Mouse (Mus musculus): ENCODE measurements around the gene St3gal3. TPM values are rescaled to one million over a fixed set of nuclear protein-coding genes. Genes with fewer than 3 reads are reported as not detected.

Gene St3gal3
- polyA plus RNA-seq, 1 experiment from 2014 or later: 4.5 TPM

- 76% methylated on average over 7 of the region's 7 CpGs for WGBS
- no peak for ATAC-seq (replicated peaks; ENCODE audit: low FRiP score)
Observed at GRCm38 (mm10) chr4:117992872-117993271, 141.8 kb downstream of the St3gal3 start.

DNA sequence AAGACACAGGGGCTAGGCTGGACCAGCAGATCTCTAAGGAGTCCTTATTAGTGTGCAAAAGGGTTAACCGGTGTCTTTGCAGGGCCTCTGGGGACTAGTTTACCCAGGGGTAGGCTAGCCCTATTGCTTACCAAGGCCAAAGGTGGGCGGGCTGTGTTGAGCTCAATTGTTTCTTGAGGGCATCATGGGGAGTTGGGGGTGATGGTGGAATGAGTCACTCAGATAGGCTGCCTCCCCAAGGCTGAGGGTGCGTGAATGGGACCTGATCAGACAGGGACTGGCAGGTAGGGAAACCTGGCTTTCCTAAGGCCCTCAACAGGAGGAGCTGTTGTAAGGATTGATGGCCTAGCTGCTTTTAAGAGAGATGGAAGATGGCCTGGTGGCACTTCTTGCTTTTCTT lies 142.7 kb downstream of the St3gal3 start:
- ATAC-seq (replicated peaks; ENCODE audit: low FRiP score) (no peak), DNase-seq (ENCODE audit: low spot score) (no peak)
- Histone ChIP-seq H3K4me3 (ENCODE audit: low read depth, low read length) (no peak overlapping the region), H3K4me1 (replicated peaks; ENCODE audit: control insufficient read depth, insufficient read depth, low read length) (no peaks in the 10 kb centered on the region; the same call in 1 of the 2 replicates), H3K36me3 (ENCODE audit: control insufficient read depth, insufficient read depth, low read length) (no peaks in the 10 kb centered on the region), H3K4me2 (no peak overlapping the region), H3K27ac (ENCODE audit: low read depth, low read length) (no peak overlapping the region), H3K9ac (ENCODE audit: low read depth, low read length) (no peak overlapping the region), H3K27me3 (replicated peaks; ENCODE audit: control insufficient read depth, insufficient read depth, low read length) (no peaks in the 10 kb centered on the region), H3K9me3 (ENCODE audit: control insufficient read depth, low read length) (no peaks in the 10 kb centered on the region)
- 77% methylated on average over 3 of the region's 3 CpGs for WGBS

More at GRCm38 (mm10) chr4:117992872-117993271, 141.8 kb downstream of the St3gal3 start:
- no peak overlapping the region for H3K4me2 ChIP-seq
- H3K9ac ChIP-seq (ENCODE audit: low read depth, low read length): no peak overlapping the region
- no peaks in the 10 kb centered on the region for H3K36me3 ChIP-seq (ENCODE audit: control insufficient read depth, insufficient read depth, low read length)
- peaks cover 3% of the 10 kb centered on the region; the same call in 1 of the 2 replicates for H3K27me3 ChIP-seq (replicated peaks; ENCODE audit: control insufficient read depth, insufficient read depth, low read length)
- H3K4me3 ChIP-seq (ENCODE audit: low read depth, low read length): no peak overlapping the region
- peaks cover 6% of the 10 kb centered on the region for H3K4me1 ChIP-seq (replicated peaks; ENCODE audit: control insufficient read depth, insufficient read depth, low read length)
- DNase-seq (ENCODE audit: low spot score): no peak
- H3K27ac ChIP-seq (ENCODE audit: low read depth, low read length): no peak overlapping the region
- no peaks in the 10 kb centered on the region for H3K9me3 ChIP-seq (ENCODE audit: control insufficient read depth, low read length)

GRCm38 (mm10) chr4:117991055-117991627 lies 143.6 kb downstream of the St3gal3 start:
- Histone ChIP-seq H3K4me1 (replicated peaks; ENCODE audit: control insufficient read depth, insufficient read depth, low read length) (0 out of 2 replicates have a peak, but pooled peaks cover 4% of the 10 kb centered on the region), H3K4me2 (no peak overlapping the region), H3K27ac (ENCODE audit: low read depth, low read length) (no peak overlapping the region), H3K27me3 (replicated peaks; ENCODE audit: control insufficient read depth, insufficient read depth, low read length) (no peaks in the 10 kb centered on the region), H3K9ac (ENCODE audit: low read depth, low read length) (no peak overlapping the region), H3K36me3 (ENCODE audit: control insufficient read depth, insufficient read depth, low read length) (no peaks in the 10 kb centered on the region), H3K9me3 (ENCODE audit: control insufficient read depth, low read length) (no peaks in the 10 kb centered on the region), H3K4me3 (ENCODE audit: low read depth, low read length) (no peak overlapping the region)
- DNase-seq (ENCODE audit: low spot score) (no peak), ATAC-seq (replicated peaks; ENCODE audit: low FRiP score) (no peak)
- WGBS: 92% methylated on average over 8 of the region's 8 CpGs

- H3K36me3 ChIP-seq (ENCODE audit: control insufficient read depth, insufficient read depth, low read length): no peaks in the 10 kb centered on the region
- no peak overlapping the region for H3K4me3 ChIP-seq (ENCODE audit: low read depth, low read length)
- DNase-seq (ENCODE audit: low spot score) (no peak), ATAC-seq (replicated peaks; ENCODE audit: low FRiP score) (no peak)
- H3K27me3 ChIP-seq (replicated peaks; ENCODE audit: control insufficient read depth, insufficient read depth, low read length): no peaks in the 10 kb centered on the region
- no peak overlapping the region for H3K4me2 ChIP-seq
- H3K4me1 ChIP-seq (replicated peaks; ENCODE audit: control insufficient read depth, insufficient read depth, low read length): 0 out of 2 replicates have a peak, but pooled peaks cover 4% of the 10 kb centered on the region
- WGBS: 76% methylated on average over 3 of the region's 3 CpGs
- no peak overlapping the region for H3K9ac ChIP-seq (ENCODE audit: low read depth, low read length)
- no peak overlapping the region for H3K27ac ChIP-seq (ENCODE audit: low read depth, low read length)
- no peaks in the 10 kb centered on the region for H3K9me3 ChIP-seq (ENCODE audit: control insufficient read depth, low read length)
Observed at GRCm38 (mm10) chr4:117990571-117990970, 144.1 kb downstream of the St3gal3 start.

- no peaks in the 10 kb centered on the region for H3K36me3 ChIP-seq (ENCODE audit: control insufficient read depth, insufficient read depth, low read length)
- WGBS: 89% methylated on average over 12 of the region's 12 CpGs
- no peak overlapping the region for H3K4me2 ChIP-seq
- DNase-seq (ENCODE audit: low spot score) (no peak), ATAC-seq (replicated peaks; ENCODE audit: low FRiP score) (no peak)
- H3K9ac ChIP-seq (ENCODE audit: low read depth, low read length): no peak overlapping the region
- no peaks in the 10 kb centered on the region for H3K9me3 ChIP-seq (ENCODE audit: control insufficient read depth, low read length)
- 0 out of 2 replicates have a peak, but pooled peaks cover 4% of the 10 kb centered on the region for H3K4me1 ChIP-seq (replicated peaks; ENCODE audit: control insufficient read depth, insufficient read depth, low read length)
- H3K27me3 ChIP-seq (replicated peaks; ENCODE audit: control insufficient read depth, insufficient read depth, low read length): no peaks in the 10 kb centered on the region
- no peak overlapping the region for H3K27ac ChIP-seq (ENCODE audit: low read depth, low read length)
- H3K4me3 ChIP-seq (ENCODE audit: low read depth, low read length): no peak overlapping the region
Observed at GRCm38 (mm10) chr4:117989801-117990200, 144.9 kb downstream of the St3gal3 start.

- no peak overlapping the region for H3K27ac ChIP-seq (ENCODE audit: low read depth, low read length)
- no peak overlapping the region for H3K4me3 ChIP-seq (ENCODE audit: low read depth, low read length)
- H3K27me3 ChIP-seq (replicated peaks; ENCODE audit: control insufficient read depth, insufficient read depth, low read length): no peaks in the 10 kb centered on the region
- no peaks in the 10 kb centered on the region for H3K36me3 ChIP-seq (ENCODE audit: control insufficient read depth, insufficient read depth, low read length)
- no peaks in the 10 kb centered on the region for H3K9me3 ChIP-seq (ENCODE audit: control insufficient read depth, low read length)
- H3K4me2 ChIP-seq: no peak overlapping the region
- DNase-seq (ENCODE audit: low spot score) (no peak), ATAC-seq (replicated peaks; ENCODE audit: low FRiP score) (no peak)
- WGBS: 43% methylated on average over 8 of the region's 8 CpGs
- no peak overlapping the region for H3K9ac ChIP-seq (ENCODE audit: low read depth, low read length)
- peaks cover 10% of the 10 kb centered on the region for H3K4me1 ChIP-seq (replicated peaks; ENCODE audit: control insufficient read depth, insufficient read depth, low read length)
Observed at GRCm38 (mm10) chr4:117986766-117987165, 147.9 kb downstream of the St3gal3 start.

DNA sequence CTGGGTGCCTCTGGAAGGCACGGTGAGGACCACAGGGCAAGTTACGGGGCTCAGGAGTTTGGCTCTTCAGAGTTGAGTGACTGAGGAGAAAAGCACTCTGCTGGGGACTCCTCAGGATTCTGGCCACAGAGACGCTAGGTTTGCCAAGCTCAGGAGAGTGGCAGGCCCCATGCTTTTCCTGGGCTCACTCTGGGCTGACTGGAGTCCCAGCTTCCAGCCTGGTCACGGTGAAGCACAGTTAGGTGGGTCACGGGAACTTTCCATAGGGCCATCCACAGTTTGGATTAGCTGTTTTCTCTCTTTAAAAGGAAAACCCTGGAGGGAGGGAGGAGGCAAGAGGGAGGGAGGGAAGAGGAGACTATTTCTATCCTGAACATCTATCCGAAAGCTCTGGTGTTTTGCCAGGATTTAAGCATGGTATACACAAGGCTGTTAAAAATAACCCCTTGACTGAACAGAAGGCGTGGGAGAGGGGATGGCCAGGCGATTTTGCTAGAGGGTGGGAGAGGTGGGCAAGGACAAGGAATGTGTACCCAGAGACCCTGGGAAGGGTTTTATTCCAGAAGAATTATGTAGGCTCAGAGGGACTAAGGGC lies 149.6 kb downstream of the St3gal3 start:
- 81% methylated on average over 8 of the region's 8 CpGs for WGBS
- no peaks in the 10 kb centered on the region for H3K36me3 ChIP-seq (ENCODE audit: control insufficient read depth, insufficient read depth, low read length)
- no peak overlapping the region for H3K27ac ChIP-seq (ENCODE audit: low read depth, low read length)
- H3K9ac ChIP-seq (ENCODE audit: low read depth, low read length): no peak overlapping the region
- DNase-seq (ENCODE audit: low spot score) (no peak), ATAC-seq (replicated peaks; ENCODE audit: low FRiP score) (no peak)
- H3K4me3 ChIP-seq (ENCODE audit: low read depth, low read length): no peak overlapping the region
- H3K9me3 ChIP-seq (ENCODE audit: control insufficient read depth, low read length): no peaks in the 10 kb centered on the region
- H3K4me1 ChIP-seq (replicated peaks; ENCODE audit: control insufficient read depth, insufficient read depth, low read length): peaks cover 10% of the 10 kb centered on the region
- no peak overlapping the region for H3K4me2 ChIP-seq
- H3K27me3 ChIP-seq (replicated peaks; ENCODE audit: control insufficient read depth, insufficient read depth, low read length): no peaks in the 10 kb centered on the region

- Histone ChIP-seq H3K4me3 (ENCODE audit: low read depth, low read length) (no peak overlapping the region), H3K27me3 (replicated peaks; ENCODE audit: control insufficient read depth, insufficient read depth, low read length) (no peaks in the 10 kb centered on the region), H3K9ac (ENCODE audit: low read depth, low read length) (no peak overlapping the region), H3K4me1 (replicated peaks; ENCODE audit: control insufficient read depth, insufficient read depth, low read length) (peaks cover 10% of the 10 kb centered on the region), H3K36me3 (ENCODE audit: control insufficient read depth, insufficient read depth, low read length) (no peaks in the 10 kb centered on the region), H3K27ac (ENCODE audit: low read depth, low read length) (no peak overlapping the region), H3K9me3 (ENCODE audit: control insufficient read depth, low read length) (no peaks in the 10 kb centered on the region), H3K4me2 (no peak overlapping the region)
- no peak for DNase-seq (ENCODE audit: low spot score)
- no peak for ATAC-seq (replicated peaks; ENCODE audit: low FRiP score)
- WGBS: 96% methylated on average over 3 of the region's 3 CpGs
Observed at GRCm38 (mm10) chr4:117984206-117984605, 150.5 kb downstream of the St3gal3 start.

DNA sequence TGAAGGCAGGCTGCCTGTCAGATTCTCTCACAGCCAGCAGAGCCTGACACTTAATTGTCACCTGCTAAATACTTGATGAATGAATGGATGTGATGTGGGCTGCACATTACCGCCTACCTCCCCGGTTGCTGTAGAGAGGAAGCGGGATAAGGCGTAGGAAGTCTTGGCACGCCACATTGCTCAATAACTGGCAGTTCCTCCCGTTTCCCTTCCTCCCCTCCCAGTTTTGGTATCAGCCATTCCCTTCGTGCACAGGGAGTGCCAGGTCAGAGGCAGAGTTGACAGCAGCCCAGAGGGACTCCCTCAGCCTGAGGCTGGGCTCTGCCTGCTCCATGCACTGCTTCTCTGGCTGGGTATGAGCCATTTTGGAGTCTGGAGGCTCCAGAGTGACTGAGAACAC lies 152.0 kb downstream of the St3gal3 start:
- Histone ChIP-seq H3K4me3 (ENCODE audit: low read depth, low read length) (no peak overlapping the region), H3K9ac (ENCODE audit: low read depth, low read length) (no peak overlapping the region), H3K36me3 (ENCODE audit: control insufficient read depth, insufficient read depth, low read length) (no peaks in the 10 kb centered on the region), H3K4me2 (no peak overlapping the region), H3K27ac (ENCODE audit: low read depth, low read length) (no peak overlapping the region), H3K9me3 (ENCODE audit: control insufficient read depth, low read length) (no peaks in the 10 kb centered on the region), H3K27me3 (replicated peaks; ENCODE audit: control insufficient read depth, insufficient read depth, low read length) (no peaks in the 10 kb centered on the region), H3K4me1 (replicated peaks; ENCODE audit: control insufficient read depth, insufficient read depth, low read length) (peaks cover 10% of the 10 kb centered on the region)
- DNase-seq (ENCODE audit: low spot score) (no peak), ATAC-seq (replicated peaks; ENCODE audit: low FRiP score) (no peak)
- 60% methylated on average over 7 of the region's 7 CpGs for WGBS
